Mouse (Mus musculus) ovary, postnatal 36 days (tissue): Measurements from ENCODE around the gene Selenom.

Source experiments
- DNase-seq: peaks from one replicate; pipeline ENCODE4 v3.0.0; 2022; ENCODE audit warnings: low spot score, mixed read lengths

Gene Selenom

GRCm38 (mm10) chr11:3530731-3531130, 16.2 kb downstream of the Selenom start:
- no peak for DNase-seq

- DNase-seq = no peak
Measured at GRCm38 (mm10) chr11:3531634-3532033, 17.1 kb downstream of the Selenom start.

DNA sequence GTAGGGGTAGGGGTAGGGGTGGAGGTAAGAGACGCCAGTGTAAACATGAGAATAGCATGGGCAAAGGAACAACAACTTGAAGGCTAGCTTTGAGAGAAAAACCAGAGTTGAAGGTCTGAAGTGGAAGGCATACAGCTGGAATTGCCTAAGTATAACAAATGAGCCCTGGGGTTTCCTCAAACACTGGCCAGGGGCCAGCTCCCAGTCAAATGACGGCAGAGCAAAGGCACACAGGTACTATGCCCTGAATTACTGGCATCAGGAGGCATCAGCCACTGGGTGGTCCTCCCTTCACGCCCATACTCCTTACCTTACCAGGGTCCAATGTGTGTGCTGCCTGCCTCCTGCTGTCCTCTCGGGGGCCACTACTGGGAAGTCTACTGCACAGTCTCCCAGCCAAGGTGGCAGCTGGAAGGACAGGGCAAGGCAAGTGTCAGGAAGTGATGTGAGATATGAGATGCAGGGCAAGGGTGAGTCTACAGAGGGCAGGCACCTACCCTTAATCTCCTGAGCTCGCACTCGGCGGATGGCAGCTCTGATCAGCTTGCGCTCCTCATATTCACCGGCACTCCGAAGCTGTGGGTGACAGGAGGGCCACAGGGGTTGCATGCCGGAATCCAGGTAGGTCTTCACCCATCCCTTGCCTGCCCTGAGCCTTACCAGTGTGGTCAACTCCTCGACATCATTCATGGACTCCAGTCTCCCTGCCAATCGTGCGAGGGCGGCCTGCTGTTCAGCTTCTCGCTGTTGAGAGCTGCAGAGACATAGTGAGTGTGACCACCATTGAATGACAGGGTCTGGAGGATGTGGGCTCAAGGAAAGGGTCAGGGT, 17.8 kb downstream of the Selenom start:
- DNase-seq = no peak

GRCm38 (mm10) chr11:3533406-3533932, 19.0 kb downstream of the Selenom start:
- no peak for DNase-seq

DNA sequence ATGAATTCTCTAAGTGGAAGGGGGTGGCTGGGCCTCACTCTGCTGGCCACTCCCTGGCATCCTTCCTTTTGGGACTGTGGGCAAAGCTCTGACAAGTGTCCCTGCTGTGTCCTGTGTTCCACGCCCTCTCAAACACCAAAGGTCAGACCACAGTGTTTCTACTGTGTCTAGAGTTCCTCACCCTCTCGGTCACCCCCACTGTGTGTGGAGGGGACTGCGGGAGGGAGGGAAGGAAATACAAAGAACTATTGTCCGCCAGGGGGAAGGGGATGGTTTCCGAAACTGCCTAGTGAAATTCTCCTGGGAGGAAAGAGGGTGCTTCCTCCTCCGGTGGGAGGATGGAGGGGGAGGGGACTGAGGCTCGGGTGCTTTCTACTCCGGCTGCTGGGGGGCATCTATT, 20.5 kb downstream of the Selenom start:
- DNase-seq = no peak

GRCm38 (mm10) chr11:3535406-3535986, 21.0 kb downstream of the Selenom start:
- DNase-seq = peak; percentile 97

- no peak for DNase-seq
Measured at GRCm38 (mm10) chr11:3536082-3536481, 21.6 kb downstream of the Selenom start.

- no peak for DNase-seq
Measured at GRCm38 (mm10) chr11:3536745-3537333, 22.4 kb downstream of the Selenom start.

DNA sequence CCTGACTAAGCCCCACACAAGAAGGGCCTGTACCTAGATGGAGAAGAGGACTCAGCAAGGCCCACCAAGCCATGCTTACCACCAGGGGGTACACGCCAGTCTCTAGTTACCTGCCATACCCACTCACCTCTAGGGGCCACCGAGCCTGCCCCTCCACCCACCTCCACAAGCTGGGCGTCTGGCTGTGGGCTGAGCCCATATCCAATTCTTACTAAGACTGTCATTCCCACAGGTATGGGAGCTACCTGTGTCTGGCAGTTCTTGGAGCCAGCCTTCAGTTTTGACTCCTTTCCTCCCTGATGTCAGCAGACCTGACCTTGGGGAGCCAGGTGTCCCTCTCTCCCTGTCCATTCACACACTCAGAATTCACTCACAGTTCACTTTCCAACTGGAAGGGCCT, 23.2 kb downstream of the Selenom start:
- DNase-seq = no peak

- no peak for DNase-seq
Measured at GRCm38 (mm10) chr11:3538341-3538740, 23.9 kb downstream of the Selenom start.

DNA sequence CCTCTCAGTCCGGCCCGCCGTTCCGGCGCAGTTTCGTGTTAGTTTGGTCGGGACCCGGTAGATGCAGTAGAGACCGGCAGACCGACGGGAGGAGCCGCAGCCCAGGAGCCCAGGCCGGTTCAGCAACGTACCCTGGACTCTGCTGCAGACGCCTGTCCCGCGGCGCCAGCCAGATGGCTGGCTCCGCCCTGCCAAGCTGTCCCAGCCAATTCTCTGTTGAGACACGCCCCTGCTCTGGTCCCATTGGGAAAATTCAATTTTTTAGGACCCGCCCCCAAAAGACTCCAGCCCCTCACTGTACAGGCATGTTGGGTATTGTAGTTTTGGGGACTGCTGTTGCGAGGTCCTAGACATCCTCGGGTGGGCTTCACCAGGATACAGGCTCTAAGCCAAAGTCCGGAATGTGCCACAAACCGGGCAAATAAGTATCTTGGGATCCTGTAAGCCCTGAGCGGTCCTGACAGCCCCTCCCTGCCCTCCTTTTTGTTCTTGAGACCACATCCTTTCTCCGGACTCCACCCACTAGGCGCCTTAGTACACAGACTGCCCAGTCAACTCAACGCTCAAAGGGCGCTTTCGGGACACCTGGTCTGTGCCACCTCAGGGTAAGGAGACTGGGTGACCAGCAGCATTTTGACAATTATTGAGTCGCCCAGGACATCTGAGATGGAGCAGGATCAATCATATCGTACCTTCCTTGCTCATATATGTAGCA, 24.8 kb downstream of the Selenom start:
- peak; percentile 89 for DNase-seq

GRCm38 (mm10) chr11:3539826-3540196, 25.3 kb downstream of the Selenom start:
- DNase-seq = no peak

- no peak for DNase-seq
Measured at GRCm38 (mm10) chr11:3540451-3541085, 26.1 kb downstream of the Selenom start, which contains the start of gene Smtn. Smtn (minus strand) TSS chr11:3540612.

- no peak for DNase-seq
Measured at GRCm38 (mm10) chr11:3541932-3542331, 27.4 kb downstream of the Selenom start.

- peak; percentile 49 for DNase-seq
Measured at GRCm38 (mm10) chr11:3543001-3543400, 28.5 kb downstream of the Selenom start.

DNA sequence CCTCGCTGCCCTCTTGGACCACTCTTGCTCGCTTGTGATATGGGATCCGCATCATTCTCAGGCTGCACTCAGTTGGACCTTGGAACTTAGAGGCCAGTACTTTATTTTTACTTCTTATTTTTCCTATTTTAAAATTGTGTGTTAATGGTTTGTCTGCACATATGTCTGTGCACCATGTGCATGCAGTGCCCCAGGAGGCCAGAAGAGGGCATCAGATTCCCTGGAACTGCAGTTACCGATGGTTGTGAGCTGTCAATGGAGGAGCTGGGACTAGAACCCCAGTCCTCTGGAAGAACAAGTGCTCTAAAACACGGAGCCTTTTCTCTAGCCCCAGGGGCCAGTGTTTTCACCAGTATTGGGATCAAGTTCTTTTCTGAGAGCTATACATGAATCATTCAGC, 29.9 kb downstream of the Selenom start:
- no peak for DNase-seq

GRCm38 (mm10) chr11:3545531-3546241, 31.2 kb downstream of the Selenom start:
- DNase-seq = no peak

GRCm38 (mm10) chr11:3546242-3546562, 31.7 kb downstream of the Selenom start:
- DNase-seq = no peak

DNA sequence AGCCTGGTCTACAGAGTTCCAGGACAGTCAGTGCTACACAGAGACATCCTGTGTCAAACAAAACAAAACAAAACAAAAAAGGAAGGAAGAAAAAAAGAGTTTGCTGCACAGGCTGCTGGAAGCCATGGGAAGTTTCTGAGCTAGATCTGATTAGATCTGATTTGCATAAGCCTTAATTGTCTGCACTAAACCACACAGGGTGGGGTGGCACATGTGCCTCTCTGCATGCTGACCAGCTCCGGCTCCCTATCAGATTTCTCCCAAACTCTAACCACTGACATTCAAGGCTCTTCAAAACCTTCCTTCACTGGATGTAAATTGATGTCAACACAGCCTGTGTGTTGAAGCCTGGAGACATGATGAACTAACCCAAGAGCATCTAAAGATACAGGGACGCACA, 32.6 kb downstream of the Selenom start:
- DNase-seq = no peak

DNA sequence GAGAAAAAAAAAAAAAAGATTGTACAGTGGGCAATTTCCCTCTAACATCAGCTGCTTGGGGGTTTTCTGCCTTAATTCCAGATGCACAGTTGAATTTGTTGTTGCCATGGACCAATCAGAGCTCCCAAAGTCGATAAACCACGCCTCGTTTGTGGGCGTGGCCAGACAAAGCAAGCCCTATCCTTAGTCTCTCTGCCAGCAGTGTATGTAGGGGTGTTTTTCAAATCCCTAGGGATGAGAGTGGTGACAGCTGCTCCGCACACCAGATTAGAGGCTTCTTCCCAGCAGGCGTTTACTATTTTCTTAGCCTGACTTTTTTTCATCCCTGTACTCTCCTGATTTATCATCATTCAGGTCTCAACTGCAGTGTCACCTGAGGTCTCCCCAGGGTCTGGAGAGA, 33.5 kb downstream of the Selenom start:
- no peak for DNase-seq

GRCm38 (mm10) chr11:3548564-3549295, 34.2 kb downstream of the Selenom start:
- no peak for DNase-seq
